Comparison of ENCODE assay signal across 13 mouse cellular contexts in genomic region chr1:53856501-53857103, GRCm38 (mm10).
DNase-seq lines count a peak whose midpoint lies in the region; ATAC-seq and TF ChIP-seq lines count a peak whose summit lies in the region.
"Had no signal": no experiment of that assay in that cellular context is flagged by ENCODE, and none has a peak within 500 bp of the region (broad histone marks: within the 10 kb centered on the region; RNA-seq: fewer than 3 reads in every experiment).

No protein-coding gene starts in this region.

- H3K4me1 ChIP-seq in lung, postnatal 0 days (ENCODE audit: insufficient read depth, low read depth, low read length): peaks cover 6% of the 10 kb centered on the region; the same call in 1 of the 2 replicates
- peaks cover 9% of the 10 kb centered on the region for H3K4me1 ChIP-seq in lung, adult 2 months (ENCODE audit: control insufficient read depth, insufficient read depth, low read length)
- H3K4me1 ChIP-seq in brown adipose tissue, adult 24 weeks (ENCODE audit: control insufficient read depth, insufficient read depth, insufficient read length, low read length): peaks cover 4% of the 10 kb centered on the region
- no peaks in the 10 kb centered on the region for H3K4me1 ChIP-seq in forebrain, embryonic 15.5 days
- H3K4me1 ChIP-seq: embryonic facial prominence, embryonic 12.5 days; midbrain, embryonic 15.5 days had no signal

- no peak overlapping the region for H3K4me2 ChIP-seq in lung, postnatal 0 days (replicated peaks; ENCODE audit: low read depth, low read length)
- no peak overlapping the region for H3K4me2 ChIP-seq in forebrain, embryonic 15.5 days (replicated peaks)
- H3K4me2 ChIP-seq: embryonic facial prominence, embryonic 12.5 days; midbrain, embryonic 15.5 days had no signal

- ATAC-seq in lung, postnatal 0 days: peak; percentile 73
- ATAC-seq in forebrain, embryonic 15.5 days (replicated peaks): no peak
- ATAC-seq: midbrain, embryonic 15.5 days had no signal

- DNase-seq in lung, postnatal 0 days (ENCODE audit: low spot score): peak; percentile 45
- DNase-seq in lung, adult 2 months: no peak
- peak; percentile 37 to 59 for DNase-seq in thymus, postnatal 36 days
- DNase-seq in cerebellum, adult 8-10 months: no peak
- DNase-seq: kidney, postnatal 36 days; spleen, adult 18-20 months had no signal

- TF ChIP-seq EP300 in lung, postnatal 0 days (IDR thresholded peaks at IDR 0.05): peak; percentile 77; the same call in 1 of the 2 replicates

- no peak overlapping the region for H3K4me3 ChIP-seq in lung, postnatal 0 days (ENCODE audit: low read depth, low read length)
- H3K4me3 ChIP-seq in lung, adult 2 months (replicated peaks; ENCODE audit: extremely low read depth, low read depth, low read length): no peak overlapping the region
- no peak overlapping the region for H3K4me3 ChIP-seq in brown adipose tissue, adult 24 weeks (ENCODE audit: insufficient read depth, low read depth, low read length)
- no peak overlapping the region for H3K4me3 ChIP-seq in macrophage (ENCODE audit: inconsistent target)
- H3K4me3 ChIP-seq in forebrain, embryonic 15.5 days: no peak overlapping the region
- H3K4me3 ChIP-seq: embryonic facial prominence, embryonic 12.5 days; midbrain, embryonic 15.5 days had no signal

- no peak overlapping the region for H3K27ac ChIP-seq in lung, postnatal 0 days (ENCODE audit: low read length)
- peak overlapping the region; percentile 17; the same call in 1 of the 2 replicates for H3K27ac ChIP-seq in brown adipose tissue, adult 24 weeks (replicated peaks; ENCODE audit: low read depth, low read length)
- H3K27ac ChIP-seq in macrophage: peak overlapping the region; percentile 63
- H3K27ac ChIP-seq in forebrain, embryonic 15.5 days (replicated peaks): no peak overlapping the region
- H3K27ac ChIP-seq: embryonic facial prominence, embryonic 12.5 days; liver, embryonic 14.5 days; midbrain, embryonic 15.5 days had no signal

- H3K27me3 ChIP-seq in lung, postnatal 0 days (replicated peaks; ENCODE audit: insufficient read depth, low read length): no peaks in the 10 kb centered on the region
- H3K27me3 ChIP-seq in forebrain, embryonic 15.5 days: no peaks in the 10 kb centered on the region
- H3K27me3 ChIP-seq: embryonic facial prominence, embryonic 12.5 days; midbrain, embryonic 15.5 days had no signal

- WGBS in lung, postnatal 0 days: 61% methylated on average over 7 of the region's 7 CpGs
- WGBS in lung, adult 2 months: 48% methylated on average over 7 of the region's 7 CpGs
- WGBS in macrophage (ENCODE audit: missing documents): 21% methylated on average over 7 of the region's 7 CpGs
- WGBS in forebrain, embryonic 15.5 days: 90% methylated on average over 7 of the region's 7 CpGs

- TF ChIP-seq CTCF in lung, postnatal 0 days (IDR thresholded peaks at IDR 0.05): no peak
- TF ChIP-seq CTCF in lung, adult 2 months (IDR thresholded peaks at IDR 0.05; ENCODE audit: insufficient read depth, low read length): no peak

- no peaks in the 10 kb centered on the region for H3K9me3 ChIP-seq in lung, postnatal 0 days (ENCODE audit: low read length)
- no peaks in the 10 kb centered on the region for H3K9me3 ChIP-seq in forebrain, embryonic 15.5 days
- H3K9me3 ChIP-seq: embryonic facial prominence, embryonic 12.5 days; G1E; midbrain, embryonic 15.5 days had no signal

- no peaks in the 10 kb centered on the region for H3K79me2 ChIP-seq in macrophage (ENCODE audit: inconsistent target)

- no peak overlapping the region for H3K9ac ChIP-seq in lung, postnatal 0 days (replicated peaks; ENCODE audit: low read depth)
- H3K9ac ChIP-seq in forebrain, embryonic 15.5 days (replicated peaks): no peak overlapping the region
- H3K9ac ChIP-seq: embryonic facial prominence, embryonic 12.5 days; liver, embryonic 14.5 days; midbrain, embryonic 15.5 days had no signal

- TF ChIP-seq POLR2A in lung, adult 2 months (IDR thresholded peaks at IDR 0.05; ENCODE audit: borderline replicate concordance, extremely low read depth, low read depth, low read length): no peak

- no peaks in the 10 kb centered on the region for H3K36me3 ChIP-seq in lung, postnatal 0 days (ENCODE audit: insufficient read depth, low read length)
- H3K36me3 ChIP-seq in macrophage (ENCODE audit: inconsistent target): no peaks in the 10 kb centered on the region
- H3K36me3 ChIP-seq in forebrain, embryonic 15.5 days: no peaks in the 10 kb centered on the region
- H3K36me3 ChIP-seq: embryonic facial prominence, embryonic 12.5 days; G1E; midbrain, embryonic 15.5 days had no signal

Comparison
In these comparisons a context has a peak if more than half of its experiments do, and no peak if none do; other contexts are left out.
1. DNase-seq: peak in lung, postnatal 0 days (single experiment) and thymus, postnatal 36 days (2 of 2); none in lung, adult 2 months (single experiment) and cerebellum, adult 8-10 months (single experiment).
2. H3K27ac ChIP-seq: peak in brown adipose tissue, adult 24 weeks (single experiment) and macrophage (single experiment); none in lung, postnatal 0 days (single experiment) and forebrain, embryonic 15.5 days (single experiment).